Mouse (Mus musculus): ENCODE results near the gene Gzmc.
"Not testable (repeated sequence)": the region's sequence is repeated elsewhere in the genome, so short reads cannot be mapped to it uniquely, and the experiment has no call there.

Gzmc gene

GRCm38 (mm10) chr14:56234556-56234955, at the start of gene Gzmc:
Gene Gzmc, minus strand, starts transcription at chr14:56234656.
- no peak for DNase-seq (ENCODE audit: low read depth, low spot score)

GRCm38 (mm10) chr14:56283816-56284215, 49.4 kb upstream of the Gzmc start:
- no peak for DNase-seq (ENCODE audit: low read depth, low spot score)

- DNase-seq (ENCODE audit: low read depth, low spot score) = no peak
Measured at GRCm38 (mm10) chr14:56281090-56281489, 46.6 kb upstream of the Gzmc start.

GRCm38 (mm10) chr14:56278691-56279090, 44.2 kb upstream of the Gzmc start:
- not testable (repeated sequence) for DNase-seq (ENCODE audit: low read depth, low spot score)

GRCm38 (mm10) chr14:56276096-56276495, 41.6 kb upstream of the Gzmc start:
- not testable (repeated sequence) for DNase-seq (ENCODE audit: low read depth, low spot score)

- no peak for DNase-seq (ENCODE audit: low read depth, low spot score)
Measured at GRCm38 (mm10) chr14:56266109-56266508, 31.7 kb upstream of the Gzmc start.

- no peak for DNase-seq (ENCODE audit: low read depth, low spot score)
Measured at GRCm38 (mm10) chr14:56262153-56262552, 27.7 kb upstream of the Gzmc start, which contains the start of gene Gzmb. Gene Gzmb, minus strand, starts transcription at chr14:56262260.

GRCm38 (mm10) chr14:56240409-56240808, 6.0 kb upstream of the Gzmc start:
- no peak for DNase-seq (ENCODE audit: low read depth, low spot score)

- no peak for DNase-seq (ENCODE audit: low read depth, low spot score)
Measured at GRCm38 (mm10) chr14:56211317-56211716, 23.1 kb downstream of the Gzmc start, which contains the start of gene Gzmf. Gene Gzmf, minus strand, starts transcription at chr14:56211417.

- no peak for DNase-seq (ENCODE audit: low read depth, low spot score)
Measured at GRCm38 (mm10) chr14:56205613-56206012, 28.8 kb downstream of the Gzmc start.

GRCm38 (mm10) chr14:56205021-56205420, 29.4 kb downstream of the Gzmc start:
- peak; percentile 29 for DNase-seq (ENCODE audit: low read depth, low spot score)

GRCm38 (mm10) chr14:56203975-56204374, 30.5 kb downstream of the Gzmc start:
- peak; percentile 26 for DNase-seq (ENCODE audit: low read depth, low spot score)

- no peak for DNase-seq (ENCODE audit: low read depth, low spot score)
Measured at GRCm38 (mm10) chr14:56186946-56187345, 47.5 kb downstream of the Gzmc start.

GRCm38 (mm10) chr14:56186521-56186920, 47.9 kb downstream of the Gzmc start:
- DNase-seq (ENCODE audit: low read depth, low spot score) = no peak
